Mouse (Mus musculus) C2C12 (cell line): ENCODE data around the gene Med15.

ENCODE experiments used
- CEBPB ChIP-seq: IDR thresholded peaks from one replicate; pipeline ENCODE4 v1.6.1; 2011; ENCODE audit warnings: low read depth, mild to moderate bottlenecking, control low read depth, moderate library complexity
- CTCF ChIP-seq: IDR thresholded peaks from one replicate; pipeline ENCODE4 v1.5.1; 2011; ENCODE audit not compliant: control insufficient read depth, insufficient read depth, insufficient read length
- MAX ChIP-seq: IDR thresholded peaks from one replicate; pipeline ENCODE4 v1.6.1; 2011; ENCODE audit warnings: mild to moderate bottlenecking, control low read depth
- MYOD1 ChIP-seq: IDR thresholded peaks from one replicate; pipeline ENCODE4 v1.6.1; 2011; ENCODE audit warnings: low read depth; ENCODE audit not compliant: control insufficient read depth, insufficient read length
- MYOG ChIP-seq: IDR thresholded peaks from one replicate; pipeline ENCODE4 v1.6.1; 2011; ENCODE audit not compliant: control insufficient read depth, insufficient read length; ENCODE audit errors: extremely low read depth
- USF1 ChIP-seq: IDR thresholded peaks from one replicate; pipeline ENCODE4 v1.6.1; 2011; ENCODE audit warnings: low read depth, mild to moderate bottlenecking, control low read depth, moderate library complexity

DNA sequence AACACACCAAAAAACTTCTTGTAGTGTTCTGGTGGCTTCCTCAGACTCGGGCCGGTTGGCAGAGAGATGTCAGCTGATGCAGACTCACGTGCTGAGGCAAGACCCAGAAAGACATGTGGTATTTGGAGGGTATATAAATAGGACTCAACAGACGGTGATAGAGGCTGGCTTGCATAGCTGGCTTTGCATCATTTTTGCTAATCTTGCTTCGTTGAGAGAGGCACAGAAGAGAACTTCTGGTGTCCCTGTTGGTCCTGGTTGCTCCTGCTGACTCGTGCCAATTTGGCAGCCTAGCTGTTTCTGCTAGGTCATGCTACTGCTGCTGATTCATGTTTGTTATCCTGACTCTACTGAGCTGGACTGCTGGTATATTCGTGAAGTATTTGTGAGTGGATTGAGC, 36.1 kb upstream of the Med15 start:
- TF ChIP-seq CTCF, result no peak
- TF ChIP-seq MYOD1, result no peak
- TF ChIP-seq MAX, result no peak
- TF ChIP-seq CEBPB, result no peak
- TF ChIP-seq MYOG, result no peak
- no peak for TF ChIP-seq USF1
